Mouse (Mus musculus) retina, adult 2 months (tissue): ENCODE measurements around the gene Sorbs1.

Experiments
- DNase-seq: peaks from one replicate; pipeline ENCODE4 v3.0.0-alpha.2; 2012; ENCODE audit warnings: low read depth, low spot score

Sorbs1 gene

DNA sequence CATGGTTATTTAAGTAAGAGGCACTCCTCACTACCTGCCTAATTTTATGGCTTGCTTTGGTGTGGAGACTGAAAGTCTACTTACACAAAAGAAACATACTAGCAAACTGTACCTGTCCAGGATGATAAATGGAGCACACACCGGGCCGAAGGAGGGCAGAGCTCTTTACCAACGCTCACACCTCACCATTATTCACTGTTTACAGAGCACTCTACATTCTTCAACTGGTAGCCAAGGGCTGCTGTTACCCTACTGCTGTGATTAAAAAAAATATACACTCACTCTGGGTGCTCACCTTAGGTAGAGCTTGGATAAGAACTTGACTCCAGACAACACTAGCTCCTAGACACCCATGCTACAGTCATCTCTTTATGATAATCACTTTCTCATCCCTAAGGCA, 245.1 kb downstream of the Sorbs1 start:
- DNase-seq: no peak

DNA sequence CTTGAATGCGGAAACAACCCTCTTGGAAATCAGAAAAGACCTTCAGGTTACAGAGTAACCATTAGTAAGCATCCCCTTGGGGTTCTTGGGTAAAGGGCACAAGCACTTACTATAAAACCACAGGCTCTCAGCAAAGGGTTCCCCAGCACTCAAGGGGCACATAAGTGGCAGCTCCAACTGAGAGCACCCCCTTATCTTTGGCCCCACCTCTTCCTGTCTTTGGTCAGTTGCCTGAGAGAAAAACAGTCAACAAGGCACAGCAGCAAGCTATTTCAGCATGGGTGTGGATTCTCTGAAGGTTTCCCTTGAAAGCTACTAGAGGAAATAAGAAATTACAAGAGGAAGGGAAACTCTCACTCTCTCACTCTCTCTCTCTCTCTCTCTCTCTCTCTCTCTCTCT, 246.2 kb downstream of the Sorbs1 start:
- DNase-seq: no peak

DNA sequence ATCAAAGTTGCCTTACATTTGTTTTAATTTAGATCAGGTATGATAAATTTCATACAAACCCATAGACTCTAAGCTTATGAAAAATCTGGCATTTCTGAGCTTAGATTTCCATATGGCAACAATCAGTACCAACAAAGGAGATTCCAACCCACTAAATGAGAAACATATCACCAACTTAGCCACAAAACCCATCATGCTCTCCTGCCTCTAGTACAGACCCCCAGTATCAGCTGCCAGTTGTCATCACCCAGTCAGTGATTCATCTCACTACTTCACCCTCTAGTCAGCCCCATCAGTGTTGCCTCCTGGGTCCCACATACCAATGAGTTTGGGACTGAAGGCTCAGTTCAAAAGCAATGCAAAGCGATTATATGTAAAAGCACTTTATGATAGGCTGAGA, 254.1 kb downstream of the Sorbs1 start:
- DNase-seq: no peak

DNA sequence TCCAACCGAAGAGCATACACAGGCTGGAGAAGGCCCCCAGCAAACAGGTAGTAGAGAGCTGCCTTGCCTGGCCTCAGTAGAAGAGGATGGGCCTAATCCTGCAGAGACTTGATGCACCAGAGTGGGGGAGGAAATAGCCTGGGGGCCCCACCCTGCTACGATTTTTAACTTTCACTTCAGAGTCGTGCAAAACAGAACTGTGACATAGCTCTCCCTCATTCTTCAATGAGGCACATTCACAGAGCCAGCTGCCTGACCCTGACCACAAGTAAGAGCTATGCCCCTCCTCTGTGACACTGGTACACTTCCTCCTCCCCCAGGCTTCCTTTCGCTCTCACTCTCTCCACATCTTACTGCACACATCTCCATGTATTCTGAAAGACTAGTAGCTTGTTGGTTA, 256.2 kb downstream of the Sorbs1 start:
- DNase-seq: no peak

DNA sequence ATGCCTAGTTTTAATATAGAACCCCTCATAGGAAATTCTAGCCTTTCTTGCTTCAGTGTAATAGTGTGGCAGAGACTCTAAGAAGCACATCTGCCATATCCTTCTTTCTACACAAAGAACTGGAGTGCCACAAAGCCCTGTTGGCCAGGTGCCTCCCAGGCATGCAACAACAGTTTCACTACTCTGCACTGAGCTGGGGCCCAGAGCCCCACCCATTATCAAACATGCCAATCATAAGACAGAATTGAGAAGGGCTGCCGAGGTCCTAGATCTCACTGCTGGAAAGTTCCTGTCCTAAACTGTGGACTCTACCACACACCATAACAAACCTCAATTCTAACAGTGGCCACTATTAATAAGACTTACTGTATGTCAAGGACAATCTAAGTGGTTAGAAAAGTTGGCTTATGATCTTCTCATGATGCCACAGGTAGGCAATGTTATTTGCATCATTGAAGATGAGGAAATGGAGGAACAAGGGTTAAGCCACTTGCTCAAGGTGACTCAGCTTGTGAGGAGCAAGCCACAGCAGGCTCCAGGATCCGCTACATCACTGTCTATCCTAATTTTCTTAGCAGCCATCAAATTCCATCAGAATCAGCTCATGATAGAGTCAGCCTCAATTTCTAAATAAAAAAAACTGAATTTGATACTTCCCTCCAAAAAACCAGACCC, 257.1 kb downstream of the Sorbs1 start:
- DNase-seq: no peak

DNA sequence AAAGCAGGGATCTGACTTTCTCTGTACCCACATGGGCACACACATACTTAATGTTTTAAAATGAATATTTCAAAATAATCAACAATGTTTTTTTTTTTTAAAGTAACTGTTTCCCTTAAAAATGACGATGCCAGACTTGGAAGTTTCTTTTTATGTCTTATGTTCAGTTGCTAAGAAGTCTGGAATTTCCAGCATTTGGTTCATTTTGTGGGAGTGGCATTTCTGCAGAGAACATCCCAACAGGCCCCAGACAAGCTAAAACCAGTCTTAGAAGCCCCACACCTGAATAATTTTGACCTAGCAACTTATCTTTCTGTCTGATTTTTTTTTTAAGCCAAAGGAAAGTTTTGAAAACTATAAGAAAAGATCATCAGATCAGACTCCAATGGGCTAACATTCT, 258.0 kb downstream of the Sorbs1 start:
- DNase-seq: no peak

DNA sequence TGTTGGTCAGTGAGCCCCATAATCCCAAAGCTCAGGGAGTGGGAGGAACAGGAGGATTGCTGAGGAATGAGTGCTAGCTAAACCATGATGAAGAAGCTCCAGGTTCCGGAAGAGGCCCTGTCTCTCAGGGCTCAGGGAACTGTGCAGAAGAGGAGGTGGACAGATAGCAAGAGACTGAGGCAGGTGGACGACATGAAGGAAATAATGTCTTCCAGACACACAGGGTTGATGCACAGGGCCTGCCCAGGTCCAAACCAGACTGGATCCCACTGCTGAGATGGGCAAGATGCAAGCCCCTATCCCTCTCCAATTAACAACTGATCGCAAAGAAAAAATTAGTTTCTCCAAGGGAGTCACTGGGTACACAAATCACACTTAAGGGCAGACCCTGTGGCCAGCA, 258.8 kb downstream of the Sorbs1 start:
- no peak for DNase-seq

DNA sequence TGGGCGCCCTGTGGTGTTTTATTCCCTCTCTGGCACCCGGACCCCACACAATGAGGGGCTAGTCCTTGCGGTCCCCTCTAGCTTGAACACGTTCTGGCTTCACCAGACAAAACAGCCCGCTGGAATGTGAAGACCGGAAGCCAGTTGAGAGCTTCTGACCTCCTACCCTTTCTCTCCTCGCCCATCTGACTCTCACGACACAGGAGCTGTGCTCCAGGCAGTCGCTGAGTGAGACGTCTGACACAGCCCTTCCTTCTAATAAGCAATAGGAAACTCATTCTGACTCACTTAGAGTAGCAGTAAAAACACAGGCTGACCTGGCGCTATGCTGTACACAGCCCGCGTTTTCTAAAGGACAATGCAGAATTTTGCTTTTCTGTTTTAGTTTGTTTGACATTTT, 259.8 kb downstream of the Sorbs1 start:
- DNase-seq: no peak

DNA sequence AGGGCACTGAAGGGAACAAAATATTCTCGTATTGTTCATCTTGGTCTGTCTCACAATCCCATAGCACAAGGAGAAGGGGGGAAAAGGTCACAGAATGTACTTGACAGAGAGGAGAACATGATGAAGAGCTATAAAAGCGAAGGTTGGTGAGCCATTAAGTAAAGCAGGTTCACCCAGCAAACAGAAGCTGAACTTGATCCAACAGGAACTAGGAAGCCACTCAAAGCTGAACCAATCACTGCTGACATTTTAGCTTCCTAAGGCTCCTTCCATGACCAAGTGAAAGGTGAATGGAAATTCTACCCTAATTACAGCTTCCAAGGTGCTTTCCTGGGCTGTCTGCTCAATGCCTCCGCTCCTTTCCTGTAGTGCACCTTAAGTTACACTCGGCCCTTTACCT, 262.5 kb downstream of the Sorbs1 start:
- no peak for DNase-seq

DNA sequence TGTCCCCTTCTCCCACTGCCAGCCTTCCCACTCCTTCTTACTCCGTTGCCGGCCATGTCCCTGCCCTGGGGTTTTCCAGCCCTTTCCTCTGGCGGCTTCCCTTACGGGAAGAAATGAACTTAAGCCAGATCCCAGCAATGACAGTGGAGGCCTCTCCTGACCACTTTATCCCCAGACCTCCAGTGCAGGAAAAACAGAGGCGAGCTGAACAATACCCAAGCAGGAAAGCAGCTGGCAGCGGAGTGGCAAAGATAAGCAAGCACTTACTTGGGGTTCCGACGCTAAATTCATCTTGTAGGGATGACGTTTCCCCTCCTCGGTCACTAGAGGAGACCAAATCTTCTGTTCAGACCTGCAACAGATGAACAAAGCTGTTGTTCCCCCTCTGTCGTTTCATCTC, 264.2 kb downstream of the Sorbs1 start:
- no peak for DNase-seq

DNA sequence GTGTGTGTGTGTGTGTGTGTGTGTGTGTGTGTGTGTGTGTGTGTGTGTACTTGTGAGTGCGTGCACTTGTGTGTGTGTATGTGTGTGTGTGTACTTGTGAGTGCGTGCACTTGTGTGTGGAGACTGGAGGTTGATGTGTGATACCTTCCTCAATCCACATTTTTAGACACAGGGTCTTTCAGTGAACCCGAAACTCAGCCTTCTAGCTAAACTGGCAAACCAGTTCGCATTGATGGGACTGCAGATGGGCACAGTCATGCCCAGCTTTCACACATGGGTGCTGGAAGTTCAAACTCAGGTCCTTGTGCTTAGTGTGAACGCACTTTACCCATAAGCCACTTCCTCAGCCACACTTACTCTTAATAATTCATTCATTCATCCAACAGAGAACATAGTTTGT, 265.1 kb downstream of the Sorbs1 start:
- no peak for DNase-seq

DNA sequence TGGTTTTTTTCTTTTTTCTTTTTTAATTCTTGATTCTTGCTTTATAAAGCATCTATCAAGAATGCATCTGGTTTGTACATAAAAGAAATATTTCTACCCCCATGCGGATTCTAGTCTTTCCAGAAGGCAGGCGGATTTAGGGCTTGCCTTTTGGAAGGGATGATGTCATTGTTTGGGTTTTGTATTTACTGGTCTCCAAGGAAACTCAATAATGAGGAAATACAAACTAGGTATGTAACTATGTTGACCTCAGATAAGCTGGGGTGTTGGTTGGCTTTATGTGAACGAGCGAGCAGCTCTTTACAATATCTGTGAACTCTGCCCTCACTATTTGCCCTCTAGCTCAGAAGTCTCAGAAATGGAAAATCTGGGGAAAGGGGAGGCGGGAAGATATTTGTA, 266.3 kb downstream of the Sorbs1 start:
- DNase-seq: no peak

DNA sequence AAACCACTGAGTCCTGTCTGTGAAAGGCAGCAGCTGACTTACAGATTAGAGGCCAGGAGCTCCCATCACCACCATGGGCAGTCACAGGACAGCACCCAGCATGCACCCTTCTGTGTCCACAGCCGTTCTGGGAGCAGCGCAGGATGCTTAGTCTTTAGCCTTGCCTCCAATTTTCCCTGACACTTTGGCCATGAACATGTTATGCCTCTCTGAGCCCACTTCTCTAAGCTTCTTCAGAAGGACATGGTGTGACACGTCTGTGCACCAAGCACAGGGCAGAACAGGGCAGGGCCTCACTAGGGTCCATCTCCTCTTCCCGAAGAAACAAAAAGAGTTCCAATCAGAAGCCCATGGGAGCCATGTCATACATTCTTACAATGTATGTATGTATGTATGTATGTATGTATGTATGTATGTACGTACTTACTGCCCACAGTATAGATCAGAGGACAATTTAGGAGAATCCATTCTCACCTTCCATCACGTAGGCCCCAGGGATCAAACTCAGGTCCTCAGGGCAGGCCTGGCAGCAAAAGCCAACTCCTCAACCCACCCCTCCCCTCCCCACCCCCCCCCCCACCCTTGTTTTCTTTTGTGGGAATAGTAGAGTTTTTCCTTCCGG, 266.8 kb downstream of the Sorbs1 start:
- DNase-seq: no peak
